ENCODE assay signal across 8 mouse cellular contexts in genomic region chr3:96171583-96172196, GRCm38 (mm10). TPM values are rescaled to one million over a fixed set of nuclear protein-coding genes. Genes with fewer than 3 reads are reported as not detected.
DNase-seq lines count a peak whose midpoint lies in the region; ATAC-seq and TF ChIP-seq lines count a peak whose summit lies in the region.

No protein-coding gene starts in this region.

- H3K27ac ChIP-seq in cortical plate, adult 2 months (ENCODE audit: insufficient read depth, low read length), result peak overlapping the region; percentile 89
- H3K27ac ChIP-seq in intestine, embryonic 14.5 days (ENCODE audit: low read depth), result peak overlapping the region; percentile 99
- peak overlapping the region; percentile 92 for H3K27ac ChIP-seq in neural tube, embryonic 12.5 days

- peak overlapping the region; percentile 97 for H3K4me2 ChIP-seq in intestine, embryonic 14.5 days (ENCODE audit: low read length)
- H3K4me2 ChIP-seq in neural tube, embryonic 12.5 days (replicated peaks), result peak overlapping the region; percentile 95

- H3K27me3 ChIP-seq in intestine, embryonic 14.5 days (replicated peaks; ENCODE audit: control insufficient read depth, insufficient read depth, low read length), result no peaks in the 10 kb centered on the region
- no peaks in the 10 kb centered on the region for H3K27me3 ChIP-seq in neural tube, embryonic 12.5 days (replicated peaks)

- H3K36me3 ChIP-seq in intestine, embryonic 14.5 days (ENCODE audit: control insufficient read depth, insufficient read depth, low read length), result peaks cover 55% of the 10 kb centered on the region
- peaks cover 31% of the 10 kb centered on the region for H3K36me3 ChIP-seq in neural tube, embryonic 12.5 days

- peak; percentile 14; the same call in 1 of the 2 replicates for ATAC-seq in intestine, embryonic 14.5 days (replicated peaks; ENCODE audit: low FRiP score, low TSS enrichment, low read depth)
- peak; percentile 38 for ATAC-seq in neural tube, embryonic 12.5 days (ENCODE audit: low FRiP score, low read depth)

- peak; percentile 60 for DNase-seq in layer of hippocampus, adult 9-10 months (ENCODE audit: low spot score)
- DNase-seq in layer of hippocampus, postnatal 10 days (ENCODE audit: low spot score in 2 of 2), result no peak
- DNase-seq in intestine, embryonic 14.5 days (ENCODE audit: low spot score), result no peak
- DNase-seq in cerebellum, adult 11-12 months, result no peak
- DNase-seq in layer of hippocampus, postnatal 36 days, result no peak
- no peak for DNase-seq in cerebellum, adult 9-10 months

- H3K4me1 ChIP-seq in cortical plate, adult 2 months (ENCODE audit: control insufficient read depth, insufficient read depth, low read length), result peaks cover 8% of the 10 kb centered on the region; the same call in 1 of the 2 replicates
- H3K4me1 ChIP-seq in intestine, embryonic 14.5 days (replicated peaks; ENCODE audit: control insufficient read depth, insufficient read depth, low read length), result peaks cover 18% of the 10 kb centered on the region
- peaks cover 26% of the 10 kb centered on the region for H3K4me1 ChIP-seq in neural tube, embryonic 12.5 days

- TF ChIP-seq CTCF in cortical plate, adult 2 months (IDR thresholded peaks at IDR 0.05; ENCODE audit: extremely low read depth, insufficient read depth, low read length), result no peak

- H3K4me3 ChIP-seq in cortical plate, adult 2 months (ENCODE audit: insufficient read depth, low read length), result peak overlapping the region; percentile 55
- peak overlapping the region; percentile 99 for H3K4me3 ChIP-seq in intestine, embryonic 14.5 days (ENCODE audit: low read depth, low read length)
- peak overlapping the region; percentile 88 for H3K4me3 ChIP-seq in neural tube, embryonic 12.5 days

- peak overlapping the region; percentile 96 for H3K9ac ChIP-seq in intestine, embryonic 14.5 days (ENCODE audit: low read length)
- peak overlapping the region; percentile 90 for H3K9ac ChIP-seq in neural tube, embryonic 12.5 days

- no peaks in the 10 kb centered on the region for H3K9me3 ChIP-seq in intestine, embryonic 14.5 days (ENCODE audit: control insufficient read depth, low read length)
- H3K9me3 ChIP-seq in neural tube, embryonic 12.5 days, result no peaks in the 10 kb centered on the region

- TF ChIP-seq POLR2A in cortical plate, adult 2 months (IDR thresholded peaks at IDR 0.05; ENCODE audit: extremely low read depth, insufficient read depth, low read length), result no peak

- 17% methylated on average over 18 of the region's 18 CpGs for WGBS in intestine, embryonic 14.5 days
- 24% methylated on average over 18 of the region's 18 CpGs for WGBS in neural tube, embryonic 12.5 days

RNA-seq across cellular contexts. Expression of gene Sf3b4, which starts 0.4 kb away (rescaled TPM):
- 10 to 100 TPM; 54.3 to 55.7 TPM for total RNA-seq in layer of hippocampus, postnatal 10 days (2021)
- 46.0 and 51.1 TPM in 2 replicates for polyA plus RNA-seq in cortical plate, adult 2 months (2012; rRNA removed)
- 184 and 195 TPM in 2 replicates for polyA plus RNA-seq in intestine, embryonic 14.5 days (2014; fragmentation: Nextera tagmentation; extraction: Ambion mirVana)
- 165 and 183 TPM in 2 replicates for polyA plus RNA-seq in neural tube, embryonic 12.5 days (2016; fragmentation: Nextera tagmentation; extraction: Ambion mirVana)
- total RNA-seq in layer of hippocampus, postnatal 36 days (2021), result 10 to 100 TPM; 52.0 to 54.5 TPM

RNA-seq across cellular contexts. Expression of gene Sv2a, which starts 9.3 kb away (rescaled TPM):
- 100 to 1,000 TPM; 317 to 343 TPM for total RNA-seq in layer of hippocampus, postnatal 10 days (2021)
- 279 and 292 TPM in 2 replicates for polyA plus RNA-seq in cortical plate, adult 2 months (2012; rRNA removed)
- polyA plus RNA-seq in intestine, embryonic 14.5 days (2014; fragmentation: Nextera tagmentation; extraction: Ambion mirVana), result 6.5 and 8.3 TPM in 2 replicates
- 44.4 and 44.8 TPM in 2 replicates for polyA plus RNA-seq in neural tube, embryonic 12.5 days (2016; fragmentation: Nextera tagmentation; extraction: Ambion mirVana)
- 100 to 1,000 TPM; 351 to 376 TPM for total RNA-seq in layer of hippocampus, postnatal 36 days (2021)

RNA-seq across cellular contexts. Expression of gene Mtmr11, which starts 9.9 kb away (rescaled TPM):
- total RNA-seq in layer of hippocampus, postnatal 10 days (2021), result 1 to 10 TPM; 5.5 to 9.2 TPM
- 13.4 and 14.0 TPM in 2 replicates for polyA plus RNA-seq in cortical plate, adult 2 months (2012; rRNA removed)
- polyA plus RNA-seq in intestine, embryonic 14.5 days (2014; fragmentation: Nextera tagmentation; extraction: Ambion mirVana), result 27.7 and 28.8 TPM in 2 replicates
- polyA plus RNA-seq in neural tube, embryonic 12.5 days (2016; fragmentation: Nextera tagmentation; extraction: Ambion mirVana), result 9.8 and 14.1 TPM in 2 replicates
- 1 to 10 TPM; 4.2 to 5.2 TPM for total RNA-seq in layer of hippocampus, postnatal 36 days (2021)

RNA-seq across cellular contexts. Expression of gene Bola1, which starts 47.8 kb away (rescaled TPM):
- total RNA-seq in layer of hippocampus, postnatal 10 days (2021), result 10 to 100 TPM; 20.9 to 22.8 TPM
- 29.4 and 29.9 TPM in 2 replicates for polyA plus RNA-seq in cortical plate, adult 2 months (2012; rRNA removed)
- 74.2 and 79.5 TPM in 2 replicates for polyA plus RNA-seq in intestine, embryonic 14.5 days (2014; fragmentation: Nextera tagmentation; extraction: Ambion mirVana)
- polyA plus RNA-seq in neural tube, embryonic 12.5 days (2016; fragmentation: Nextera tagmentation; extraction: Ambion mirVana), result 60.8 and 69.5 TPM in 2 replicates
- total RNA-seq in layer of hippocampus, postnatal 36 days (2021), result 10 to 100 TPM; 15.3 to 18.2 TPM

RNA-seq across cellular contexts. Expression of gene Hist2h2ab, which starts 48.0 kb away (rescaled TPM):
- 10 to 100 TPM; 16.7 to 16.8 TPM for total RNA-seq in layer of hippocampus, postnatal 10 days (2021)
- polyA plus RNA-seq in cortical plate, adult 2 months (2012; rRNA removed), result 1.3 and 2.7 TPM in 2 replicates
- 0.74 and 1.3 TPM in 2 replicates for polyA plus RNA-seq in intestine, embryonic 14.5 days (2014; fragmentation: Nextera tagmentation; extraction: Ambion mirVana)
- 1.7 TPM in 1 of 2 replicates, not detected in the other for polyA plus RNA-seq in neural tube, embryonic 12.5 days (2016; fragmentation: Nextera tagmentation; extraction: Ambion mirVana)
- total RNA-seq in layer of hippocampus, postnatal 36 days (2021), result 1 to 10 TPM; 7.2 to 8.2 TPM
